Mouse (Mus musculus) liver, adult 2 months (tissue): ENCODE measurements around the gene Bcl2. TPM values are rescaled to one million over a fixed set of nuclear protein-coding genes. Genes with fewer than 3 reads are reported as not detected.

ENCODE experiments used
- DNase-seq: peaks from one replicate; pipeline ENCODE4 v3.0.0-alpha.2; 2011; ENCODE audit warnings: low read depth, low spot score; ENCODE audit errors: extremely low read depth
- H3K27ac ChIP-seq: fragments of 200-500 bp; replicated peaks from 2 replicates; pipeline ENCODE4 v1.5.1; 2012; ENCODE audit warnings: low read depth, mild to moderate bottlenecking, control low read depth, inconsistent platforms, low read length; ENCODE audit not compliant: insufficient read depth
- H3K27me3 ChIP-seq: fragments of 200-500 bp; 2 replicates; pipeline ENCODE4 v1.6.1; 2012; ENCODE audit warnings: mild to moderate bottlenecking, moderate library complexity, low read length, inconsistent platforms; ENCODE audit not compliant: control insufficient read depth, insufficient read depth
- H3K36me3 ChIP-seq: fragments of 200-500 bp; 2 replicates; pipeline ENCODE4 v1.6.1; 2012; ENCODE audit warnings: low read length, inconsistent platforms; ENCODE audit not compliant: control insufficient read depth, insufficient read depth
- H3K4me1 ChIP-seq: fragments of 200-500 bp; 2 replicates; pipeline ENCODE4 v1.6.1; 2011; ENCODE audit warnings: low read length; ENCODE audit not compliant: control insufficient read depth, insufficient read depth
- H3K4me3 ChIP-seq: fragments of 200-500 bp; 2 replicates; pipeline ENCODE4 v1.5.1; 2011; ENCODE audit warnings: low read depth, mild to moderate bottlenecking, control low read depth, low read length, moderate library complexity; ENCODE audit not compliant: insufficient read depth
- H3K79me2 ChIP-seq: fragments of 200-500 bp; 2 replicates; pipeline ENCODE4 v1.6.1; 2012; ENCODE audit warnings: inconsistent platforms, mild to moderate bottlenecking, low read length, moderate library complexity; ENCODE audit not compliant: control insufficient read depth, insufficient read depth
- H3K9ac ChIP-seq: fragments of 200-500 bp; 2 replicates; pipeline ENCODE4 v1.6.1; 2012; ENCODE audit warnings: low read depth, mild to moderate bottlenecking, control low read depth, inconsistent platforms, low read length
- CTCF ChIP-seq: fragments of 200-500 bp; IDR thresholded peaks from 2 replicates; pipeline ENCODE4 v1.5.1; 2011; ENCODE audit warnings: low read depth, low read length, control low read depth
- POLR2A ChIP-seq: fragments of 200-500 bp; IDR thresholded peaks from 2 replicates; pipeline ENCODE4 v1.6.1; 2011; ENCODE audit warnings: low read length, control low read depth; ENCODE audit not compliant: insufficient read depth; ENCODE audit errors: extremely low read depth
- WGBS: fragments of 180-500 bp; shearing (Covaris S2); methylation state at CpG from one replicate; pipeline ENCODE4 v1.1.7; 2018; 5-methylcytosine and 5-hydroxymethylcytosine counted together
- polyA plus RNA-seq: library from polyadenylated mRNA; depleted of rRNA; stranded (reverse); fragments of >200 nt; gene quantifications from 2 replicates; pipeline ENCODE4 v1.2.3, GENCODE M21; 2012
- total RNA-seq: library from RNA; depleted of rRNA; stranded (reverse); fragments of >200 nt; gene quantifications from 2 replicates; pipeline ENCODE4 v1.2.3, GENCODE M21; 2014

The Bcl2 gene
- total and polyA plus RNA-seq, 2 experiments: 0.26 to 1.5 TPM

GRCm38 (mm10) chr1:106591180-106591774, 122.8 kb downstream of the Bcl2 start:
- Histone ChIP-seq H3K36me3 (no peaks in the 10 kb centered on the region), H3K4me3 (no peak overlapping the region), H3K79me2 (no peaks in the 10 kb centered on the region), H3K9ac (no peak overlapping the region), H3K27me3 (no peaks in the 10 kb centered on the region), H3K27ac (no peak overlapping the region), H3K4me1 (no peaks in the 10 kb centered on the region)
- whole genome bisulfite sequencing: 27% methylated on average over 2 of the region's 2 CpGs
- no peak for TF ChIP-seq POLR2A
- no peak for TF ChIP-seq CTCF
- DNase-seq: no peak

- WGBS: 95% methylated on average over 2 of the region's 2 CpGs
- H3K4me3 ChIP-seq: no peak overlapping the region
- H3K79me2 ChIP-seq: no peaks in the 10 kb centered on the region
- no peak for TF ChIP-seq CTCF
- no peak for TF ChIP-seq POLR2A
- no peaks in the 10 kb centered on the region for H3K4me1 ChIP-seq
- H3K27ac ChIP-seq: no peak overlapping the region
- H3K36me3 ChIP-seq: no peaks in the 10 kb centered on the region
- DNase-seq: no peak
- H3K9ac ChIP-seq: no peak overlapping the region
- H3K27me3 ChIP-seq: no peaks in the 10 kb centered on the region
These were observed 124.9 kb downstream of the Bcl2 start for GRCm38 (mm10) chr1:106589141-106589540.

GRCm38 (mm10) chr1:106587866-106588470, 126.1 kb downstream of the Bcl2 start:
- Histone ChIP-seq H3K4me1 (no peaks in the 10 kb centered on the region), H3K4me3 (no peak overlapping the region), H3K9ac (no peak overlapping the region), H3K36me3 (no peaks in the 10 kb centered on the region), H3K27ac (no peak overlapping the region), H3K79me2 (no peaks in the 10 kb centered on the region), H3K27me3 (no peaks in the 10 kb centered on the region)
- no peak for DNase-seq
- WGBS: 91% methylated on average over 4 of the region's 4 CpGs
- no peak for TF ChIP-seq POLR2A
- no peak for TF ChIP-seq CTCF

GRCm38 (mm10) chr1:106586761-106587160, 127.3 kb downstream of the Bcl2 start:
- no peak for TF ChIP-seq CTCF
- TF ChIP-seq POLR2A: no peak
- WGBS: 89% methylated on average over 6 of the region's 6 CpGs
- Histone ChIP-seq H3K9ac (no peak overlapping the region), H3K4me1 (no peaks in the 10 kb centered on the region), H3K27ac (no peak overlapping the region), H3K79me2 (no peaks in the 10 kb centered on the region), H3K27me3 (no peaks in the 10 kb centered on the region), H3K36me3 (no peaks in the 10 kb centered on the region), H3K4me3 (no peak overlapping the region)
- DNase-seq: no peak

- Histone ChIP-seq H3K9ac (no peak overlapping the region), H3K27ac (no peak overlapping the region), H3K4me3 (no peak overlapping the region), H3K4me1 (no peaks in the 10 kb centered on the region), H3K27me3 (no peaks in the 10 kb centered on the region), H3K36me3 (no peaks in the 10 kb centered on the region), H3K79me2 (no peaks in the 10 kb centered on the region)
- TF ChIP-seq CTCF: no peak
- no peak for TF ChIP-seq POLR2A
- no peak for DNase-seq
These were observed 128.7 kb downstream of the Bcl2 start for GRCm38 (mm10) chr1:106585349-106585748.

GRCm38 (mm10) chr1:106584824-106585223, 129.2 kb downstream of the Bcl2 start:
- Histone ChIP-seq H3K79me2 (no peaks in the 10 kb centered on the region), H3K9ac (no peak overlapping the region), H3K4me1 (no peaks in the 10 kb centered on the region), H3K27me3 (no peaks in the 10 kb centered on the region), H3K27ac (no peak overlapping the region), H3K4me3 (no peak overlapping the region), H3K36me3 (no peaks in the 10 kb centered on the region)
- DNase-seq: no peak
- TF ChIP-seq POLR2A (no peak), CTCF (no peak)
- WGBS: 89% methylated on average over 2 of the region's 2 CpGs
